Mouse (Mus musculus) liver, embryonic 11.5 days (tissue): ENCODE results near the gene Clec2l. TPM values are rescaled to one million over a fixed set of nuclear protein-coding genes. Genes with fewer than 3 reads are reported as not detected.
"Not testable (repeated sequence)": the region's sequence is repeated elsewhere in the genome, so short reads cannot be mapped to it uniquely, and the experiment has no call there.

Source experiments
- ATAC-seq: fragments of 200-750 bp; cut with Nextera tagmentation; replicated peaks from 2 replicates; pipeline ENCODE4 v1.8.0; 2017; ENCODE audit warnings: moderate number of reproducible peaks, mild to moderate bottlenecking, moderate TSS enrichment, moderate library complexity; ENCODE audit not compliant: low FRiP score
- DNase-seq: peaks from one replicate; pipeline ENCODE4 v3.0.0-alpha.2; 2017; ENCODE audit warnings: low spot score
- H3K27ac ChIP-seq: fragments of 300-500 bp; sonication (generic); 2 replicates; pipeline ENCODE4 v1.5.1; 2014; ENCODE audit warnings: mild to moderate bottlenecking, low read depth, low read length, control low read depth
- H3K27me3 ChIP-seq: fragments of 300-500 bp; sonication (generic); replicated peaks from 2 replicates; pipeline ENCODE4 v1.6.1; 2014; ENCODE audit warnings: low read length, mixed read lengths; ENCODE audit not compliant: control insufficient read depth, insufficient read depth
- H3K36me3 ChIP-seq: fragments of 300-500 bp; sonication (generic); 2 replicates; pipeline ENCODE4 v1.6.1; 2014; ENCODE audit warnings: mild to moderate bottlenecking, low read length, moderate library complexity, mixed read lengths; ENCODE audit not compliant: control insufficient read depth, insufficient read depth
- H3K4me1 ChIP-seq: fragments of 300-500 bp; sonication (generic); replicated peaks from 2 replicates; pipeline ENCODE4 v1.6.1; 2014; ENCODE audit warnings: low read length, mixed read lengths; ENCODE audit not compliant: control insufficient read depth, insufficient read depth
- H3K4me2 ChIP-seq: fragments of 300-500 bp; sonication (generic); 2 replicates; pipeline ENCODE4 v1.6.1; 2014; ENCODE audit warnings: mild to moderate bottlenecking, control low read depth, moderate library complexity
- H3K4me3 ChIP-seq: fragments of 300-500 bp; sonication (generic); 2 replicates; pipeline ENCODE4 v1.5.1; 2014; ENCODE audit warnings: low read depth, low read length, control low read depth
- H3K9ac ChIP-seq: fragments of 300-500 bp; sonication (generic); 2 replicates; pipeline ENCODE4 v1.6.1; 2014; ENCODE audit warnings: low read depth, low read length, control low read depth
- H3K9me3 ChIP-seq: fragments of 300-500 bp; sonication (generic); 2 replicates; pipeline ENCODE4 v1.6.1; 2016; ENCODE audit warnings: low read length, inconsistent platforms, mixed read lengths; ENCODE audit not compliant: control insufficient read depth
- WGBS: fragments of 180-500 bp; shearing (Covaris S2); extraction: QIAGEN DNeasy Blood & Tissue Kit; methylation state at CpG from one replicate; pipeline ENCODE4 v1.1.7; 2014; 5-methylcytosine and 5-hydroxymethylcytosine counted together
- polyA plus RNA-seq: library from polyadenylated mRNA; unstranded; fragments of >200 nt; fragmentation: Nextera tagmentation; extraction: Ambion mirVana; gene quantifications from 2 replicates; pipeline ENCODE4 v1.2.1, GENCODE M21; 2014

Gene Clec2l
- polyA plus RNA-seq, 1 experiment from 2014 or later, result 0.43 TPM

- Histone ChIP-seq H3K4me3 (no peak overlapping the region), H3K9ac (no peak overlapping the region), H3K27ac (no peak overlapping the region), H3K4me1 (no peaks in the 10 kb centered on the region), H3K36me3 (no peaks in the 10 kb centered on the region), H3K4me2 (no peak overlapping the region), H3K9me3 (no peaks in the 10 kb centered on the region), H3K27me3 (peaks cover 45% of the 10 kb centered on the region)
- WGBS, result 46% methylated on average over 3 of the region's 3 CpGs
- ATAC-seq (no peak), DNase-seq (no peak)
These were observed 19.8 kb upstream of the Clec2l start for GRCm38 (mm10) chr6:38643039-38643438.

- Histone ChIP-seq H3K9ac (no peak overlapping the region), H3K27ac (no peak overlapping the region), H3K9me3 (no peaks in the 10 kb centered on the region), H3K4me2 (no peak overlapping the region), H3K36me3 (no peaks in the 10 kb centered on the region), H3K4me1 (no peaks in the 10 kb centered on the region), H3K27me3 (no peaks in the 10 kb centered on the region), H3K4me3 (no peak overlapping the region)
- ATAC-seq (no peak), DNase-seq (no peak)
- 56% methylated on average over 3 of the region's 3 CpGs for WGBS
These were observed 13.3 kb upstream of the Clec2l start for GRCm38 (mm10) chr6:38649545-38649944.

- H3K4me1 ChIP-seq, result no peaks in the 10 kb centered on the region
These were observed 12.5 kb upstream of the Clec2l start for GRCm38 (mm10) chr6:38650263-38650937.

GRCm38 (mm10) chr6:38661626-38662025 is 1.2 kb upstream of the Clec2l start:
- H3K27me3 ChIP-seq, result peaks cover 60% of the 10 kb centered on the region
- H3K4me1 ChIP-seq, result no peaks in the 10 kb centered on the region
- H3K9ac ChIP-seq, result no peak overlapping the region
- no peak for ATAC-seq
- no peaks in the 10 kb centered on the region for H3K9me3 ChIP-seq
- no peak overlapping the region for H3K4me2 ChIP-seq
- H3K4me3 ChIP-seq, result no peak overlapping the region
- DNase-seq, result no peak
- H3K36me3 ChIP-seq, result no peaks in the 10 kb centered on the region
- H3K27ac ChIP-seq, result no peak overlapping the region
- 57% methylated on average over 4 of the region's 4 CpGs for WGBS

More at GRCm38 (mm10) chr6:38650263-38650937, 12.5 kb upstream of the Clec2l start:
- 41% methylated on average over 14 of the region's 14 CpGs for WGBS
- Histone ChIP-seq H3K4me2 (no peak overlapping the region), H3K27me3 (no peaks in the 10 kb centered on the region), H3K36me3 (no peaks in the 10 kb centered on the region), H3K27ac (no peak overlapping the region), H3K9ac (no peak overlapping the region), H3K4me3 (no peak overlapping the region), H3K9me3 (no peaks in the 10 kb centered on the region)
- ATAC-seq (peak; percentile 53; the same call in 1 of the 2 replicates), DNase-seq (peak; percentile 70)

DNA sequence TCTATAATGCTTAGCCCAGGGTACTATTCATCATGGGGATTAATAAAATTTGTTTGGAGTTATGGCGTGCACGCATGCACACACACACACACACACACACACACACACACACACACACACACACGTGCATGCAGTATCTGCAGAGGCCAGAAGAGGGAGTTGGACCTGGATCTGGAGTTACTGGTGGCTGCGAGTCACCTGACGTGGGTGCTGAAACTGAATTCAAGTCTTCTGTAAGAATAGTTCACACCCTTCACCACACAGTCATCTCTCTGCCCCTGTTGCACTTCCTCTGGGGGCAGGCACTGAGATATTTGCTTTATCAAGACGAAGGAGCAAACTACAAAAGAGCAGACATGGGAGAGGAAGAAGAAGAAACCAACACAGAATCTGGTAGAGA is 6.7 kb downstream of the Clec2l start:
- ATAC-seq, result no peak
- no peaks in the 10 kb centered on the region for H3K36me3 ChIP-seq
- no peak overlapping the region for H3K27ac ChIP-seq
- WGBS, result 51% methylated on average over 6 of the region's 6 CpGs
- H3K9me3 ChIP-seq, result no peaks in the 10 kb centered on the region
- H3K4me1 ChIP-seq, result peaks cover 8% of the 10 kb centered on the region
- peaks cover 20% of the 10 kb centered on the region for H3K27me3 ChIP-seq
- no peak overlapping the region for H3K9ac ChIP-seq
- H3K4me3 ChIP-seq, result no peak overlapping the region
- no peak for DNase-seq
- no peak overlapping the region for H3K4me2 ChIP-seq

DNA sequence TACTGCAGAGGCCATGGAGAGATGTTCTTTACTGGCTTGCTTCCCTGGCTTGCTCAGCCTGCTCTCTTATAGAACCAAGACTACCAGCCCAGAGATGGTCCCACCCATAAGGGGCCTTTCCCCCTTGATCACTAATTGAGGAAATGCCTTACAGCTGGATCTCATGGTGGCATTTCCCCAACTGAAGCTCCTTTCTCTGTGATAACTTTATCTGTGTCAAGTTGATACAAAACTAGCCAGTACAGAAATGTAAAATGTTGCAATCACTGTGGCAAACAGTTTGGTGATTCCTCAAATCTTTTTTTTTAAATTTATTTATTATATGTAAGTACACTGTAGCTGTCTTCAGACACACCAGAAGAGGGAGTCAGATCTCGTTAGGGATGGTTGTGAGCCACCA is 7.6 kb downstream of the Clec2l start:
- not testable (repeated sequence) for H3K9ac ChIP-seq, H3K4me3 ChIP-seq, H3K4me1 ChIP-seq, DNase-seq, H3K27ac ChIP-seq, H3K9me3 ChIP-seq, H3K4me2 ChIP-seq, ATAC-seq, H3K36me3 ChIP-seq
- 70% methylated on average over 1 of the region's 1 CpGs for WGBS
- peaks cover 11% of the 10 kb centered on the region for H3K27me3 ChIP-seq

DNA sequence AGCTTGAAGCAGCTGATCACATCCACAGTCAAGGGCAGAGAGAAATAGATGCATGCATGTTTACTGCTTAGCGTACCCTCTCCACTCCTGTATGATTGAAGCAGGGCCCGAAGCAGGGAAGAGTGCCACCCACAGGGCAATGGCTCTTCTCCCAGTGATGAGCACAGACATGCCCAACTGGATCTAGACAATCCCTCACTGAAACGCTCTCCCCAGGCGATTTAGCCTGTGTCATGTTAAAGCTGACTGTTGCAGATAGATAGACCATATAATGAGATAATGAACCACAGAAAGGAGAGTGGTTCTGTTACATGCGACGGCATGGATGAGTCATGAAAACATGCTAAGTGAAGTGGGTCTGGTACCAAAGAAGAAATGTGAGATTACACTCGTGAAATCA is 8.4 kb downstream of the Clec2l start:
- peaks cover 5% of the 10 kb centered on the region for H3K27me3 ChIP-seq
- 56% methylated on average over 7 of the region's 7 CpGs for WGBS
- ATAC-seq, result 0 out of 2 replicates have a peak, but pooled peaks have one; percentile 47

DNA sequence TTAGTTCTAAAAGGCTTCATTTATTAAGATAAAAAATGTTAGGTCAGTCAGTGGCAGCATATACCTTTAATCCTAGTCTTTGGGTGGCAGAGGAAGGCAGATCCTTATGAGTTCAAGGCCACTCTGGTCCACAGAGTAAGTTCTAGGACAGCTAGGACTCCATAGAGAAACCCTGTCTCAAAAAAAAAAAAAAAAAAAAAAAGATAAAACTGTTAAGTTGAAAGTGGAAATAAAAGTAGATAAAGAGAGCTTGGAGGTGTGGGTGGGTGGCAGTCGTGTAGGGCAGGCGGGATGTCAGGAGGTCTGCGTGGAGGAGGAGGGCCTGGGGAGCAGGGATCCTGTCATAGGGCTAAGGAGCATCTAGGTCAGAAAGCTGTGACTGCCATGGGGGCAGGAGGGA is 9.1 kb downstream of the Clec2l start:
- Histone ChIP-seq H3K27me3 (peaks cover 4% of the 10 kb centered on the region), H3K36me3 (no peaks in the 10 kb centered on the region), H3K27ac (no peak overlapping the region), H3K4me2 (no peak overlapping the region), H3K9me3 (no peaks in the 10 kb centered on the region), H3K4me3 (no peak overlapping the region), H3K9ac (no peak overlapping the region), H3K4me1 (peaks cover 14% of the 10 kb centered on the region)
- ATAC-seq (no peak), DNase-seq (no peak)
- WGBS, result 69% methylated on average over 3 of the region's 3 CpGs

More for the DNA sequence above, 8.4 kb downstream of the Clec2l start:
- Histone ChIP-seq H3K4me1 (peaks cover 10% of the 10 kb centered on the region), H3K4me2 (no peak overlapping the region), H3K9me3 (no peaks in the 10 kb centered on the region), H3K36me3 (no peaks in the 10 kb centered on the region), H3K4me3 (no peak overlapping the region), H3K27ac (no peak overlapping the region), H3K9ac (no peak overlapping the region)
- no peak for DNase-seq

GRCm38 (mm10) chr6:38676217-38676616 is 13.3 kb downstream of the Clec2l start:
- Histone ChIP-seq H3K4me2 (peak overlapping the region; percentile 37), H3K36me3 (no peaks in the 10 kb centered on the region), H3K4me3 (no peak overlapping the region), H3K27ac (no peak overlapping the region), H3K27me3 (no peaks in the 10 kb centered on the region; the same call in 1 of the 2 replicates), H3K9ac (no peak overlapping the region), H3K9me3 (no peaks in the 10 kb centered on the region), H3K4me1 (peaks cover 10% of the 10 kb centered on the region)
- WGBS, result 51% methylated on average over 6 of the region's 6 CpGs
- DNase-seq (no peak), ATAC-seq (no peak; the same call in 1 of the 2 replicates)
